ENCODE assay signal across 11 mouse cellular contexts in genomic region chr7:126276297-126276696, GRCm38 (mm10). TPM values are rescaled to one million over a fixed set of nuclear protein-coding genes. Genes with fewer than 3 reads are reported as not detected.
DNase-seq lines count a peak whose midpoint lies in the region; ATAC-seq and TF ChIP-seq lines count a peak whose summit lies in the region.
"Had no signal": no experiment of that assay in that cellular context is flagged by ENCODE, and none has a peak within 500 bp of the region (broad histone marks: within the 10 kb centered on the region; RNA-seq: fewer than 3 reads in every experiment).

No protein-coding gene starts in this region.

- no peaks in the 10 kb centered on the region for H3K27me3 ChIP-seq in forebrain, embryonic 10.5 days (ENCODE audit: poor library complexity, severe bottlenecking)
- H3K27me3 ChIP-seq in hindbrain, embryonic 15.5 days: no peaks in the 10 kb centered on the region
- no peaks in the 10 kb centered on the region for H3K27me3 ChIP-seq in neural tube, embryonic 13.5 days

- peak overlapping the region; percentile 91 for H3K4me2 ChIP-seq in hindbrain, embryonic 15.5 days
- H3K4me2 ChIP-seq in neural tube, embryonic 13.5 days: peak overlapping the region; percentile 100

- no peak for TF ChIP-seq CTCF in layer of hippocampus, adult 2 months (conservative IDR thresholded peaks at IDR 0.05)

- peak overlapping the region; percentile 32; the same call in 1 of the 2 replicates for H3K27ac ChIP-seq in layer of hippocampus, adult 2 months
- no peak overlapping the region for H3K27ac ChIP-seq in forebrain, embryonic 10.5 days
- H3K27ac ChIP-seq in hindbrain, embryonic 15.5 days (replicated peaks): no peak overlapping the region
- H3K27ac ChIP-seq in neural tube, embryonic 13.5 days (replicated peaks): peak overlapping the region; percentile 19; the same call in 1 of the 2 replicates

- H3K9me3 ChIP-seq in forebrain, embryonic 10.5 days: no peaks in the 10 kb centered on the region
- no peaks in the 10 kb centered on the region for H3K9me3 ChIP-seq in hindbrain, embryonic 15.5 days
- no peaks in the 10 kb centered on the region for H3K9me3 ChIP-seq in neural tube, embryonic 13.5 days

- intact Hi-C loops in gastrocnemius, postnatal 14 days (cut with DNase I; ENCODE audit: low total_unique reads): no loop called here

- ATAC-seq in hindbrain, embryonic 15.5 days (ENCODE audit: low FRiP score, low read depth): no peak
- no peak for ATAC-seq in neural tube, embryonic 13.5 days (ENCODE audit: low read depth)

- H3K4me3 ChIP-seq in layer of hippocampus, adult 2 months: peak overlapping the region; percentile 97; the same call in 1 of the 2 replicates
- H3K4me3 ChIP-seq in forebrain, embryonic 10.5 days: peak overlapping the region; percentile 79; the same call in 1 of the 2 replicates
- H3K4me3 ChIP-seq in hindbrain, embryonic 15.5 days: peak overlapping the region; percentile 96
- H3K4me3 ChIP-seq in neural tube, embryonic 13.5 days: peak overlapping the region; percentile 99

- DNase-seq in layer of hippocampus, adult 2 months (ENCODE audit: low spot score in 2 of 2): no peak
- DNase-seq in layer of hippocampus, adult 11-12 months (ENCODE audit: low spot score): no peak
- no peak for DNase-seq in forebrain, embryonic 10.5 days (ENCODE audit: extremely low spot score, low spot score)
- DNase-seq in gastrocnemius, postnatal 14 days: no peak
- no peak for DNase-seq in layer of hippocampus, adult 18-20 months (ENCODE audit: low spot score in 2 of 2)
- DNase-seq in cerebellum, adult 9-10 months: no peak
- DNase-seq: heart, postnatal 4 days; lung, postnatal 10 days; right cerebral cortex, postnatal 14 days had no signal

- WGBS in forebrain, embryonic 10.5 days: 61% methylated on average over 6 of the region's 6 CpGs
- 44% methylated on average over 6 of the region's 6 CpGs for WGBS in hindbrain, embryonic 15.5 days
- 64% methylated on average over 6 of the region's 6 CpGs for WGBS in neural tube, embryonic 13.5 days

- peaks cover 71% of the 10 kb centered on the region for H3K36me3 ChIP-seq in forebrain, embryonic 10.5 days (replicated peaks)
- H3K36me3 ChIP-seq in hindbrain, embryonic 15.5 days: 0 out of 2 replicates have a peak, but pooled peaks cover 6% of the 10 kb centered on the region
- peaks cover 56% of the 10 kb centered on the region for H3K36me3 ChIP-seq in neural tube, embryonic 13.5 days

- peak overlapping the region; percentile 100 for H3K9ac ChIP-seq in hindbrain, embryonic 15.5 days
- peak overlapping the region; percentile 100 for H3K9ac ChIP-seq in neural tube, embryonic 13.5 days

- H3K4me1 ChIP-seq in forebrain, embryonic 10.5 days: peaks cover 83% of the 10 kb centered on the region
- H3K4me1 ChIP-seq in hindbrain, embryonic 15.5 days (replicated peaks): peaks cover 71% of the 10 kb centered on the region
- H3K4me1 ChIP-seq in neural tube, embryonic 13.5 days (replicated peaks): peaks cover 82% of the 10 kb centered on the region

RNA-seq across cellular contexts. Expression of gene Sbk1, which starts 3.9 kb away (rescaled TPM):
- 10 to 100 TPM; 71.9 to 73.3 TPM for total RNA-seq in layer of hippocampus, adult 2 months (2021)
- 79.1 and 83.0 TPM in 2 replicates for polyA plus RNA-seq in forebrain, embryonic 10.5 days (2016; fragmentation: Nextera tagmentation; extraction: Ambion mirVana)
- 250 and 292 TPM in 2 replicates for polyA plus RNA-seq in hindbrain, embryonic 15.5 days (2015; fragmentation: Nextera tagmentation; extraction: Ambion mirVana)
- 238 and 247 TPM in 2 replicates for polyA plus RNA-seq in neural tube, embryonic 13.5 days (2015; fragmentation: Nextera tagmentation; extraction: Ambion mirVana)
- total RNA-seq in gastrocnemius, postnatal 14 days (2021): 10 to 100 TPM; 22.4 to 35.2 TPM
- 10 to 100 TPM; 81.0 to 86.8 TPM for total RNA-seq in layer of hippocampus, adult 18-20 months (2021)

Comparison
In these comparisons a context has a peak if more than half of its experiments do, and no peak if none do; other contexts are left out.
1. H3K27ac ChIP-seq: peak in layer of hippocampus, adult 2 months (single experiment) and neural tube, embryonic 13.5 days (single experiment); none in forebrain, embryonic 10.5 days (single experiment) and hindbrain, embryonic 15.5 days (single experiment).
2. Peak in every context shown above with its lines, with median percentiles within 50 percentile points of each other: H3K4me3 ChIP-seq.